8 mouse cellular contexts compared by ENCODE assay signal in the genomic region with DNA sequence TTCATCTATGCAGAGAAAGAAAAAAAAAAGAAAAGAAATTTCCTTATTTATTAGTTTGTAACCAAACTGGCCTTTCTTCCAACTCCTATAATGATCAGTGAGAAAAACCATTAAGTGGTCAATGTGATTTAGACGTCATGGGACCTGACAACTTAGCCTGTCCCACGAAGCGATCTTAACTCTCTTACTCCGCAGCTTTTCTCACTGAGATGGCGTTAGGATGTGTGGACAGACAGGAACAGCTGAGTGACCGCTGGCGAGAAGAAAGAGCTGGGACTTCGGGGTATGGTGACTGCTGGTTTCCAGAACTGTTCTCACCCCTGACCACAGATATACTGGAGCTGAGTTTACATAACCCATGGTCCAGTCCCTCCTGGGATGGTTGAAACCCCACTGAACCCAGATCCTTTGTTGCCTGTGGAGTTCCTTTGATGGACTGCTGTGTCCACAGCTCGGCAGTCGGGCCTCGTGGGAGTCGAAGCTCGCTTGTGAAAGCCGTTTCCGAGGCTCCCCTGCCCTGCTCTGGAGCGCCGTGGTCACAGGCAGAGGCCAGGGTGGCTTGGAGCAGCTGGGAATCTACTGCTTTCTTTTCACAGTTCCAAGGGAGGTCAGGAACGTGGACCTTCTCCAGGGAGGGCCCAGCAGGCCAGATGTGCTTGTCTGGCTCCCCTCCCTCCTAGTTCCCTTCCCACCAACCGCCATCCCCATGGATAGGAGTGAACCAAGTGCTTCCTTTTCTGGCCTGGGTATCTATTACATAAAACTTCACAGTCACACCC. TPM values are rescaled to one million over a fixed set of nuclear protein-coding genes. Genes with fewer than 3 reads are reported as not detected.
A peak's percentile ranks its signal among the peaks of the same experiment; 100 is the strongest.
DNase-seq lines count a peak whose midpoint lies in the region; ATAC-seq and TF ChIP-seq lines count a peak whose summit lies in the region.
"Had no signal": no experiment of that assay in that cellular context is flagged by ENCODE, and none has a peak within 500 bp of the region (broad histone marks: within the 10 kb centered on the region; RNA-seq: fewer than 3 reads in every experiment).

No protein-coding gene starts in this region.

- no peaks in the 10 kb centered on the region for H3K27me3 ChIP-seq in ES-Bruce4 (ENCODE audit: control insufficient read depth, insufficient read depth, low read length, poor library complexity, severe bottlenecking)
- no peaks in the 10 kb centered on the region for H3K27me3 ChIP-seq in heart, postnatal 0 days (ENCODE audit: control insufficient read depth, insufficient read depth, low read length)
- H3K27me3 ChIP-seq in limb, embryonic 15.5 days = no peaks in the 10 kb centered on the region
- H3K27me3 ChIP-seq: neural tube, embryonic 12.5 days had no signal

- no peak for TF ChIP-seq CTCF in ES-Bruce4 (IDR thresholded peaks at IDR 0.05; ENCODE audit: low read depth, low read length)
- TF ChIP-seq CTCF in heart, postnatal 0 days (IDR thresholded peaks at IDR 0.05; ENCODE audit: low read depth) = no peak

- 66% methylated on average over 19 of the region's 19 CpGs for WGBS in heart, postnatal 0 days
- 52% methylated on average over 19 of the region's 19 CpGs for WGBS in limb, embryonic 15.5 days

- H3K27ac ChIP-seq in ES-Bruce4 (ENCODE audit: insufficient read depth, low read length) = no peak overlapping the region
- peak overlapping the region; percentile 53 for H3K27ac ChIP-seq in heart, postnatal 0 days (ENCODE audit: low read depth)
- H3K27ac ChIP-seq in limb, embryonic 15.5 days = peak overlapping the region; percentile 51
- H3K27ac ChIP-seq: neural tube, embryonic 12.5 days had no signal

- TF ChIP-seq EP300 in ES-Bruce4 (IDR thresholded peaks at IDR 0.05; ENCODE audit: insufficient read depth, low read depth, low read length) = no peak
- TF ChIP-seq EP300 in heart, postnatal 0 days (IDR thresholded peaks at IDR 0.05; ENCODE audit: low read depth) = no peak

- no peak for TF ChIP-seq POLR2A in ES-Bruce4 (IDR thresholded peaks at IDR 0.05; ENCODE audit: insufficient read depth, low read length)

- H3K9ac ChIP-seq in ES-Bruce4 (ENCODE audit: low read depth, poor library complexity, severe bottlenecking) = 0 out of 2 replicates have a peak overlapping the region, but pooled peaks have one; percentile 12
- H3K9ac ChIP-seq in heart, postnatal 0 days (replicated peaks; ENCODE audit: low read depth, low read length) = no peak overlapping the region
- no peak overlapping the region for H3K9ac ChIP-seq in limb, embryonic 15.5 days
- H3K9ac ChIP-seq: neural tube, embryonic 12.5 days had no signal

- H3K4me3 ChIP-seq in ES-Bruce4 (ENCODE audit: low read depth, low read length) = 0 out of 2 replicates have a peak overlapping the region, but pooled peaks have one; percentile 24
- no peak overlapping the region for H3K4me3 ChIP-seq in heart, postnatal 0 days (ENCODE audit: low read depth, low read length)
- no peak overlapping the region for H3K4me3 ChIP-seq in limb, embryonic 15.5 days
- H3K4me3 ChIP-seq: neural tube, embryonic 12.5 days had no signal

- peak; percentile 64 for DNase-seq in adrenal gland, postnatal 10 days
- DNase-seq in heart, postnatal 0 days (ENCODE audit: low spot score) = no peak
- DNase-seq in urinary bladder, postnatal 36 days (ENCODE audit: low spot score in 2 of 2) = peak; percentile 50 to 74
- DNase-seq in MN1 (ENCODE audit: low spot score) = no peak
- no peak for DNase-seq in frontal cortex, postnatal 36 days (ENCODE audit: low spot score in 2 of 2)

- ATAC-seq in heart, postnatal 0 days (ENCODE audit: insufficient read depth, low read depth) = peak; percentile 39
- 0 out of 2 replicates have a peak, but pooled peaks have one; percentile 16 for ATAC-seq in limb, embryonic 15.5 days (ENCODE audit: insufficient number of reproducible peaks, low FRiP score, low TSS enrichment, low read depth)

- H3K4me1 ChIP-seq in ES-Bruce4 (ENCODE audit: control insufficient read depth, insufficient read depth, low read length) = no peaks in the 10 kb centered on the region
- H3K4me1 ChIP-seq in heart, postnatal 0 days (ENCODE audit: control insufficient read depth, insufficient read depth) = no peaks in the 10 kb centered on the region
- peaks cover 12% of the 10 kb centered on the region for H3K4me1 ChIP-seq in limb, embryonic 15.5 days
- H3K4me1 ChIP-seq: neural tube, embryonic 12.5 days had no signal

- H3K9me3 ChIP-seq in ES-Bruce4 (replicated peaks; ENCODE audit: control insufficient read depth, insufficient read depth, low read length, poor library complexity, severe bottlenecking) = no peaks in the 10 kb centered on the region
- no peaks in the 10 kb centered on the region for H3K9me3 ChIP-seq in heart, postnatal 0 days (replicated peaks; ENCODE audit: control insufficient read depth, low read length)
- no peaks in the 10 kb centered on the region for H3K9me3 ChIP-seq in limb, embryonic 15.5 days
- H3K9me3 ChIP-seq: neural tube, embryonic 12.5 days had no signal

- H3K4me2 ChIP-seq in heart, postnatal 0 days (ENCODE audit: low read depth, low read length) = no peak overlapping the region
- no peak overlapping the region for H3K4me2 ChIP-seq in limb, embryonic 15.5 days

- no peaks in the 10 kb centered on the region; the same call in 1 of the 2 replicates for H3K36me3 ChIP-seq in ES-Bruce4 (ENCODE audit: control insufficient read depth, insufficient read depth, low read length, poor library complexity, severe bottlenecking)
- H3K36me3 ChIP-seq in heart, postnatal 0 days (replicated peaks; ENCODE audit: control insufficient read depth, insufficient read depth, low read length) = no peaks in the 10 kb centered on the region
- H3K36me3 ChIP-seq in limb, embryonic 15.5 days = no peaks in the 10 kb centered on the region
- H3K36me3 ChIP-seq: neural tube, embryonic 12.5 days had no signal

RNA-seq across cellular contexts. Expression of gene Haao, which starts 25.8 kb away (rescaled TPM):
- 0.50 and 0.55 TPM in 2 replicates for polyA plus RNA-seq in ES-Bruce4 (2011; ENCODE audit: insufficient read depth, insufficient read length, low read depth, missing spikeins)
- 10 to 100 TPM; 12.6 to 27.1 TPM for total RNA-seq in adrenal gland, postnatal 10 days (2021)
- total RNA-seq in heart, postnatal 0 days (2014; rRNA removed; ENCODE audit: low replicate concordance) = not detected in 2 replicates
- polyA plus RNA-seq in heart, postnatal 0 days (2015; fragmentation: Nextera tagmentation; extraction: Ambion mirVana) = 0.08 and 0.26 TPM in 2 replicates
- polyA plus RNA-seq in limb, embryonic 15.5 days (2015; fragmentation: Nextera tagmentation; extraction: Ambion mirVana) = 1.4 and 2.2 TPM in 2 replicates
- polyA plus RNA-seq: neural tube, embryonic 12.5 days had no signal

Comparison
In these comparisons a context has a peak if more than half of its experiments do, and no peak if none do; other contexts are left out.
1. DNase-seq: peak in adrenal gland, postnatal 10 days (single experiment) and urinary bladder, postnatal 36 days (2 of 2); none in heart, postnatal 0 days (single experiment), MN1 (single experiment) and frontal cortex, postnatal 36 days (0 of 2).